Mouse (Mus musculus) brain, embryonic 14.5 days (tissue): Measurements from ENCODE around the gene Gm21750. TPM values are rescaled to one million over a fixed set of nuclear protein-coding genes. Genes with fewer than 3 reads are reported as not detected.
"Not testable (repeated sequence)": the region's sequence is repeated elsewhere in the genome, so short reads cannot be mapped to it uniquely, and the experiment has no call there.

Experiments
- DNase-seq: peaks from one replicate; pipeline ENCODE4 v3.0.0-alpha.2; 2011; ENCODE audit warnings: low read depth
- CTCF ChIP-seq: fragments of 200-500 bp; IDR thresholded peaks from 2 replicates; pipeline ENCODE4 v1.5.1; 2012; ENCODE audit warnings: inconsistent platforms, mild to moderate bottlenecking, moderate library complexity, borderline replicate concordance; ENCODE audit not compliant: insufficient read depth, insufficient read length; ENCODE audit errors: extremely low read depth
- POLR2A ChIP-seq: fragments of 200-500 bp; IDR thresholded peaks from 2 replicates; pipeline ENCODE4 v1.6.1; 2012; ENCODE audit warnings: mild to moderate bottlenecking, inconsistent platforms, borderline replicate concordance; ENCODE audit not compliant: poor library complexity, insufficient read depth, insufficient read length, severe bottlenecking; ENCODE audit errors: extremely low read depth
- polyA plus RNA-seq: library from polyadenylated mRNA; depleted of rRNA; stranded (reverse); fragments of >200 nt; gene quantifications from 2 replicates; pipeline ENCODE4 v1.2.3, GENCODE M21; 2012; rRNA removed

Gm21750 gene
- not detected in 2 replicates for polyA plus RNA-seq

- not testable (repeated sequence) for DNase-seq
These were observed at the start of gene Gm21750 for GRCm38 (mm10) chr14:73660925-73661324. Gene Gm21750 (plus strand): TSS chr14:73661225.

GRCm38 (mm10) chr14:73614961-73615360, 46.1 kb upstream of the Gm21750 start:
- DNase-seq: not testable (repeated sequence)

- no peak for TF ChIP-seq CTCF
- TF ChIP-seq POLR2A: no peak
These were observed 40.1 kb upstream of the Gm21750 start for GRCm38 (mm10) chr14:73620880-73621279.

GRCm38 (mm10) chr14:73622988-73623387, 38.0 kb upstream of the Gm21750 start:
- DNase-seq: no peak
- no peak for TF ChIP-seq CTCF
- TF ChIP-seq POLR2A: no peak

More at GRCm38 (mm10) chr14:73620880-73621279, 40.1 kb upstream of the Gm21750 start:
- DNase-seq: no peak

GRCm38 (mm10) chr14:73625469-73625868, 35.6 kb upstream of the Gm21750 start:
- DNase-seq: peak; percentile 3
- TF ChIP-seq CTCF: no peak
- no peak for TF ChIP-seq POLR2A

- TF ChIP-seq POLR2A (no peak), CTCF (no peak)
- no peak for DNase-seq
These were observed 29.5 kb upstream of the Gm21750 start for GRCm38 (mm10) chr14:73631511-73631910.

GRCm38 (mm10) chr14:73632648-73633263, 28.3 kb upstream of the Gm21750 start:
- peak; percentile 81 for DNase-seq

GRCm38 (mm10) chr14:73634356-73634755, 26.7 kb upstream of the Gm21750 start:
- DNase-seq: peak; percentile 12
- TF ChIP-seq POLR2A: no peak
- no peak for TF ChIP-seq CTCF

More at GRCm38 (mm10) chr14:73632648-73633263, 28.3 kb upstream of the Gm21750 start:
- TF ChIP-seq CTCF (no peak), POLR2A (no peak)

GRCm38 (mm10) chr14:73637460-73637859, 23.6 kb upstream of the Gm21750 start:
- no peak for DNase-seq
- TF ChIP-seq POLR2A: no peak
- peak; percentile 7; the same call in 1 of the 2 replicates for TF ChIP-seq CTCF

- no peak for DNase-seq
- TF ChIP-seq POLR2A (no peak), CTCF (no peak)
These were observed 10.8 kb upstream of the Gm21750 start for GRCm38 (mm10) chr14:73650179-73650578.

GRCm38 (mm10) chr14:73670091-73670490, 9.1 kb downstream of the Gm21750 start:
- TF ChIP-seq POLR2A (no peak), CTCF (no peak)
- no peak for DNase-seq

GRCm38 (mm10) chr14:73687726-73688125, 26.7 kb downstream of the Gm21750 start:
- TF ChIP-seq CTCF (no peak), POLR2A (no peak)
- no peak for DNase-seq
